Mouse (Mus musculus) duodenum, adult 2 months (tissue): ENCODE results near the gene Ppp1r3c. TPM values are rescaled to one million over a fixed set of nuclear protein-coding genes. Genes with fewer than 3 reads are reported as not detected.

Experiments used
- polyA plus RNA-seq: library from polyadenylated mRNA; depleted of rRNA; stranded (reverse); fragments of >200 nt; gene quantifications from 2 replicates; pipeline ENCODE4 v1.2.3, GENCODE M21; 2012; ENCODE audit warnings: low replicate concordance; rRNA removed

The Ppp1r3c gene
- polyA plus RNA-seq = 0.52 and 1.4 TPM in 2 replicates

GRCm38 (mm10) chr19:36736537-36736936 lies at the start of gene Ppp1r3c:
Gene Ppp1r3c (minus strand): TSS chr19:36736653.

Other genes with a start within 250 kb of the Ppp1r3c start
- gene Hectd2, start 182.0 kb downstream of the Ppp1r3c start, polyA plus RNA-seq = 0.11 and 0.18 TPM in 2 replicates
- 5.0 and 10.7 TPM in 2 replicates for gene Tnks2, start 97.6 kb upstream of the Ppp1r3c start, polyA plus RNA-seq
- gene Fgfbp3, start 183.0 kb upstream of the Ppp1r3c start, polyA plus RNA-seq = 5.7 and 8.0 TPM in 2 replicates
- gene Btaf1, start 189.4 kb upstream of the Ppp1r3c start, polyA plus RNA-seq = 1.4 and 1.6 TPM in 2 replicates